Mouse (Mus musculus) stomach, postnatal 0 days (tissue): Measurements from ENCODE around the gene Rbms1. TPM values are rescaled to one million over a fixed set of nuclear protein-coding genes. Genes with fewer than 3 reads are reported as not detected.

Source experiments
- ATAC-seq: fragments of 200-750 bp; cut with Nextera tagmentation; 2 replicates; pipeline ENCODE4 v1.8.0; 2017; ENCODE audit not compliant: low FRiP score, low TSS enrichment
- DNase-seq: peaks from one replicate; pipeline ENCODE4 v3.0.0-alpha.2; 2016; ENCODE audit warnings: low spot score
- H3K27ac ChIP-seq: fragments of 300-500 bp; sonication (generic); replicated peaks from 2 replicates; pipeline ENCODE4 v1.5.1; 2014; ENCODE audit warnings: mild to moderate bottlenecking, control low read depth
- H3K27me3 ChIP-seq: fragments of 300-500 bp; sonication (generic); 2 replicates; pipeline ENCODE4 v1.6.1; 2014; ENCODE audit warnings: low read length; ENCODE audit not compliant: control insufficient read depth, insufficient read depth
- H3K36me3 ChIP-seq: fragments of 300-500 bp; sonication (generic); 2 replicates; pipeline ENCODE4 v1.6.1; 2014; ENCODE audit warnings: low read length, mixed read lengths; ENCODE audit not compliant: control insufficient read depth, insufficient read depth
- H3K4me1 ChIP-seq: fragments of 300-500 bp; sonication (generic); replicated peaks from 2 replicates; pipeline ENCODE4 v1.6.1; 2014; ENCODE audit warnings: antibody characterized with exemption; ENCODE audit not compliant: control insufficient read depth, insufficient read depth
- H3K4me2 ChIP-seq: fragments of 300-500 bp; sonication (generic); replicated peaks from 2 replicates; pipeline ENCODE4 v1.6.1; 2014; ENCODE audit warnings: low read depth, mild to moderate bottlenecking, control low read depth, moderate library complexity
- H3K4me3 ChIP-seq: fragments of 300-500 bp; sonication (generic); 2 replicates; pipeline ENCODE4 v1.5.1; 2014; ENCODE audit warnings: low read depth, low read length, control low read depth
- H3K9ac ChIP-seq: fragments of 300-500 bp; sonication (generic); 2 replicates; pipeline ENCODE4 v1.6.1; 2014; ENCODE audit warnings: mild to moderate bottlenecking, low read length, control low read depth, mixed read lengths
- H3K9me3 ChIP-seq: fragments of 300-500 bp; sonication (generic); 2 replicates; pipeline ENCODE4 v1.6.1; 2016; ENCODE audit warnings: low read length; ENCODE audit not compliant: control insufficient read depth
- CTCF ChIP-seq: IDR thresholded peaks from 2 replicates; pipeline ENCODE4 v1.5.1; 2016; ENCODE audit warnings: antibody characterized with exemption, low read depth, mild to moderate bottlenecking, moderate library complexity
- EP300 ChIP-seq: optimal IDR thresholded peaks from 2 replicates; pipeline ENCODE3; 2016; ENCODE audit warnings: antibody characterized with exemption
- WGBS: fragments of 180-500 bp; shearing (Covaris S2); extraction: QIAGEN DNeasy Blood & Tissue Kit; methylation state at CpG from one replicate; pipeline ENCODE4 v1.1.7; 2014; 5-methylcytosine and 5-hydroxymethylcytosine counted together
- polyA plus RNA-seq: library from polyadenylated mRNA; unstranded; fragments of >200 nt; fragmentation: Nextera tagmentation; extraction: Ambion mirVana; gene quantifications from 2 replicates; pipeline ENCODE4 v1.2.1, GENCODE M21; 2015

Gene Rbms1
- polyA plus RNA-seq, 1 experiment from 2014 or later: 81.1 TPM

DNA sequence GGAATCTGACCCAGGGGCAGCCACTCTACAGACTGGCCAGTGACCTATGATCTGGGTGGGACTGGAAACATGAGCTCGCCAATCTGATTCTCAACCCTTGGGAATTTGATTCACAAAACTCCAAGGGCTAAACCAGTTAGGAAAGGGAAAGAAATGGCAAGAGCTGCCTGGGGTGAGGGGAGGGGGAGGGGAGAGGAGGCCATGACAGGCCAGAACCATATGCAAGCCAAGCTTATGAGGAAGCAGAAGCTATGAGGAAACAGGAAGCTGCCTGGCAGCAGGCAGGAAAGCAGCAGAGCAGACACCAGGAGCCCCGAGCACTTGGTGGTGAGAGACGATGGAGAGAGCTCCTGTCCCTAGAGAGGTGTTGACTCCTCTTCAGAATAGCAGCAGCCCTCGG, 79.1 kb downstream of the Rbms1 start:
- Histone ChIP-seq H3K27ac (0 out of 2 replicates have a peak overlapping the region, but pooled peaks have one; percentile 56), H3K36me3 (no peaks in the 10 kb centered on the region), H3K4me3 (no peak overlapping the region), H3K9me3 (no peaks in the 10 kb centered on the region), H3K4me2 (no peak overlapping the region), H3K4me1 (peaks cover 6% of the 10 kb centered on the region), H3K27me3 (no peaks in the 10 kb centered on the region), H3K9ac (no peak overlapping the region)
- no peak for TF ChIP-seq CTCF
- no peak for TF ChIP-seq EP300
- WGBS: 49% methylated on average over 4 of the region's 4 CpGs
- ATAC-seq (no peak), DNase-seq (peak; percentile 29)

DNA sequence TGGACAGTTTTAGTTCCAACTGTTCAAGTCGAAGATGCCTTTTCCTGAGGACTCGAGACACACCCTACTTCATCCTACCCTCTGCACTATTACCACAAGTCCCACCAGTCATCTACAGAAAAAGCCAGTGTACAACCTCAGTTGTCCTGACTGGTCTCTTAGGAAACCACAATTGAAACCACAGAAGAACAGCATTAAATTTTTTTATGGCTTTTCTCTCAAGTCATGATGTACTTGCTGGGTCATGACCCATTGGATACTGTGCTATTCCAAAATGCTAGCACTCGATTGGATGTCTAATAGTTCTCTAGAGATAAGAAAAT, 80.0 kb downstream of the Rbms1 start:
- peaks cover 8% of the 10 kb centered on the region for H3K4me1 ChIP-seq
- no peak overlapping the region for H3K4me2 ChIP-seq
- H3K4me3 ChIP-seq: no peak overlapping the region
- no peak overlapping the region for H3K9ac ChIP-seq
- no peak for ATAC-seq
- no peak overlapping the region for H3K27ac ChIP-seq
- TF ChIP-seq EP300: no peak
- TF ChIP-seq CTCF: no peak
- no peaks in the 10 kb centered on the region for H3K27me3 ChIP-seq
- WGBS: 66% methylated on average over 3 of the region's 3 CpGs
- H3K36me3 ChIP-seq: no peaks in the 10 kb centered on the region
- DNase-seq: no peak
- H3K9me3 ChIP-seq: no peaks in the 10 kb centered on the region

DNA sequence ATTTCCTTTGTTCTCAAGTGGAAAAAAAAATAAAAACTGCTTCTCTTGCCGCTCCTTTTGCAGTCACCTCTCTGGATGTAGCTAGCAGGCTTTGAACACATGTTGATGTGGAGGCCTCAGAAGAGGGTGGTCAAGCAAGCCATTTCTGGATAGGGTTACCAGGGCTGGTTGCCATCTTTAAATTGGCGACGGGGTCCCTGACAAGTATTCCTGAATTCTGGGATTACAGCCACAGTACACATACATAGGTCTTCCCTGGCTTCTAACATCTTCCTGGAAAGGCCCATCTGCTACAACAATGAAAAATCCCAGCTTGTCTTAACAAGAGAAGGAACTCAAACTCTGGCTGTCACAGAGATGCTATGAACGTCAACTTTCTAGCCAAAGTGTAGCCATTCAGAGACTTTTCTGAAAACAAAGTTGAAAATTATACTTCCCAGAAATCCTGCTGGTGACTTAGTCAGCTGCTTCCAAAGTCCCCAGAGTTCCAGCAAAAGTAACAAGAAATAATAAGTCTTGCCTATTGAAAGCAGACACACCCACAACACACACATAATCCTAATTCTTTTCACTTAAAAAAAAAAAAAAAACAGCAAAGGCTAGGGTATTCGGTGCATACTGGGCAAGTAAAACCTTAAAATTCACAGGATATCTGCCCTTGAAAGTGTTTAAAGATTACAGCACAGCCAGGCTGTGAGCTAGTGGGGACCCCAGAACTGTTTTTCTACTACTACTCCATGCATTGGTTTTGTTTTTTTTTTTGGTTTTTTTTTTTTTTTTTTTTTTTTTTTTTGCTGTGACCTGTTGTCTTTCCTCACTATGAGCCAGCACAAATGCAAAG, 80.6 kb downstream of the Rbms1 start:
- Histone ChIP-seq H3K4me1 (peaks cover 8% of the 10 kb centered on the region), H3K9ac (no peak overlapping the region), H3K27ac (0 out of 2 replicates have a peak overlapping the region, but pooled peaks have one; percentile 99), H3K4me2 (no peak overlapping the region), H3K36me3 (no peaks in the 10 kb centered on the region), H3K9me3 (no peaks in the 10 kb centered on the region), H3K27me3 (no peaks in the 10 kb centered on the region), H3K4me3 (no peak overlapping the region)
- DNase-seq (no peak), ATAC-seq (no peak)
- WGBS: 37% methylated on average over 5 of the region's 5 CpGs
- TF ChIP-seq CTCF (no peak), EP300 (no peak)

DNA sequence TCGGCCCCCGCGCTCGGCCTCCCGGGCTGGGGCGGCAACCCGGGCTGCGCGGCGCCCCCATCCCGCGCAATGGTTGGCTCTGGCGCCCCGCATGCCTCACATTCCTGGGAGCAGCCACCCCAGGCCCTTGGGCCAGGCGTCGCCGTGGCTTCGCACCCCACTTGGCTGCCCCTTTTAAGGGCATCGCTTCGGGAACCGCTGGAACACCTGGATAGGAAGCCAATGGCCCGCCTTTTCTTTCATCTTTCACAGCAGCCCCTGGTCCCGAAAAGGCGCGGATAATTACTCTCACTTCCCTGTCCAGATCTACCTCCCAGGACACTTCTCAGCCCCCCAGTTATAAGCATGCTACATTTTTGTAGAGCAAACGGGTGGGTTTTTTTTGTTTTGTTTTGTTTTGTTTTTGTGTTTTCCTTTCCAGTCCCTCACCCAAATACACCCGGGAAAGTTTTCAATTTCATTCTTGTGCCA, 81.4 kb downstream of the Rbms1 start:
- H3K4me1 ChIP-seq: peaks cover 12% of the 10 kb centered on the region
- 2% methylated on average over 22 of the region's 27 CpGs for WGBS
- H3K27me3 ChIP-seq: no peaks in the 10 kb centered on the region

DNA sequence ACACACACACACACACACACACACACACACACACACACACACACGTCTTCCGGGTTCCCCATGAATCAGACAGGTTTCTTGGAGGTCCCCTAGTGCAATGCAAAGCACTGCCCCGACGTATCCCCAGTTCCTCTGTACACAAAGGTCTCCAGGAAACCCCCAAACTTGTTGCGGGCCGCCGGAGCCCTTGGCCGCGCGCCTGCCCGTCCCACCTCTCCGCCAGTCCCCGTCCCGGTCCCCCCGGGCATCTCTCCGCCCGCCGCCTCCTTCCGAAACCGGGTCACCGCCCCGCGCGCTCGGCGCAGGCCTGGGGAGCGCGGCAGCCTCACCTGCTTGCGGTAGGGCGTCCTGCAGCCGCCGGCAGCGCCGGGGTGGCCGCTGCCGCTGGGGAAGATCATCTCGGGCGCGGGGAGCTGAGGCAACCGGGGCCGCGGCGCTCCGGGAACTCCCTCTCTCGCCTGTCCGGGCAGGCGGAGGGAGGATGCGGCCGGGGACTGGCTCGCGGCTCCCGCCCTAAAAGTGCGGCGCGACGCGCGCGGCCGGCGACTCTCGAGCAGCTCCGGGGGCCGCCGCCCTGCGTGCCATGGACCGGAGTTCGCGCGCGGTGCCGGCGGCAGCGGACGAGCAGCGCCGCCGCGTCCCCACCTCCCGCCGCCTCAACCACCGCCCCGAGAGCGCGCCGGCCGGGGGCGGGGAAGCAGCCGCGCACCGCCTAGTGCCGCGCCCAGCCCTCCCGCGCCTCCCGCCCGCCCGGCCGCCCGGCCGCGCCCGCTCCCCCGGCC, 82.0 kb downstream of the Rbms1 start:
- peak overlapping the region; percentile 99 for H3K27ac ChIP-seq
- no peaks in the 10 kb centered on the region for H3K36me3 ChIP-seq
- DNase-seq (peak; percentile 83), ATAC-seq (peak; percentile 91)
- no peaks in the 10 kb centered on the region for H3K27me3 ChIP-seq
- WGBS: 0% methylated on average over 69 of the region's 104 CpGs
- H3K4me2 ChIP-seq: peak overlapping the region; percentile 74
- H3K4me3 ChIP-seq: peak overlapping the region; percentile 99
- TF ChIP-seq EP300 (no peak), CTCF (no peak)
- peaks cover 13% of the 10 kb centered on the region for H3K4me1 ChIP-seq
- H3K9ac ChIP-seq: peak overlapping the region; percentile 96
- H3K9me3 ChIP-seq: no peaks in the 10 kb centered on the region

More for the DNA sequence above, 81.4 kb downstream of the Rbms1 start:
- ATAC-seq (no peak), DNase-seq (no peak)
- H3K9ac ChIP-seq: peak overlapping the region; percentile 96
- TF ChIP-seq EP300 (no peak), CTCF (no peak)
- no peaks in the 10 kb centered on the region for H3K9me3 ChIP-seq
- H3K4me2 ChIP-seq: peak overlapping the region; percentile 74
- peak overlapping the region; percentile 99 for H3K27ac ChIP-seq
- peak overlapping the region; percentile 99 for H3K4me3 ChIP-seq
- H3K36me3 ChIP-seq: no peaks in the 10 kb centered on the region
